Mouse (Mus musculus) liver, embryonic 14.5 days (tissue): ENCODE results near the gene Stk4.

Source experiments
- CTCF ChIP-seq: IDR thresholded peaks from 2 replicates; pipeline ENCODE4 v1.5.1; 2016; ENCODE audit warnings: antibody characterized with exemption, low read depth, control low read depth
- EP300 ChIP-seq: IDR thresholded peaks from 2 replicates; pipeline ENCODE4 v1.6.1; 2016; ENCODE audit warnings: antibody characterized with exemption, low read depth

- TF ChIP-seq CTCF (no peak), EP300 (no peak)
Measured at GRCm38 (mm10) chr2:164167752-164168570, 97.8 kb downstream of the Stk4 start.
